Mouse (Mus musculus) ovary, postnatal 36 days (tissue): ENCODE data around the gene Gm4707.
"Not testable (repeated sequence)": the region's sequence is repeated elsewhere in the genome, so short reads cannot be mapped to it uniquely, and the experiment has no call there.

Experiments used
- DNase-seq: peaks from one replicate; pipeline ENCODE4 v3.0.0; 2022; ENCODE audit warnings: low spot score, mixed read lengths

Gene Gm4707

GRCm38 (mm10) chr17:71459818-71460217 lies at the start of gene Gm4707:
TSS of gene Gm4707 (minus strand) at chr17:71459918.
- no peak for DNase-seq

- no peak for DNase-seq
These were observed 47.1 kb upstream of the Gm4707 start for GRCm38 (mm10) chr17:71506832-71507231.

- no peak for DNase-seq
These were observed 36.1 kb upstream of the Gm4707 start for GRCm38 (mm10) chr17:71495784-71496183.

- no peak for DNase-seq
These were observed 31.6 kb upstream of the Gm4707 start for GRCm38 (mm10) chr17:71491332-71491686.

- no peak for DNase-seq
These were observed 31.1 kb upstream of the Gm4707 start for GRCm38 (mm10) chr17:71490666-71491331.

- no peak for DNase-seq
These were observed 30.2 kb upstream of the Gm4707 start for GRCm38 (mm10) chr17:71489703-71490461.

GRCm38 (mm10) chr17:71486231-71486851 lies 26.6 kb upstream of the Gm4707 start:
- no peak for DNase-seq

- DNase-seq: no peak
These were observed 26.1 kb upstream of the Gm4707 start for GRCm38 (mm10) chr17:71485791-71486230.

- DNase-seq: no peak
These were observed 25.0 kb upstream of the Gm4707 start for GRCm38 (mm10) chr17:71484711-71485110.

GRCm38 (mm10) chr17:71483418-71484060 lies 23.8 kb upstream of the Gm4707 start:
- DNase-seq: no peak

- no peak for DNase-seq
These were observed 19.7 kb upstream of the Gm4707 start for GRCm38 (mm10) chr17:71479381-71479901.

GRCm38 (mm10) chr17:71477481-71477880 lies 17.8 kb upstream of the Gm4707 start:
- no peak for DNase-seq

GRCm38 (mm10) chr17:71476346-71477020 lies 16.8 kb upstream of the Gm4707 start:
- DNase-seq: no peak

- DNase-seq: peak; percentile 67
These were observed 16.0 kb upstream of the Gm4707 start for GRCm38 (mm10) chr17:71475705-71476089.

- peak; percentile 95 for DNase-seq
These were observed 15.3 kb upstream of the Gm4707 start, which contains the start of gene Smchd1 for GRCm38 (mm10) chr17:71474762-71475704. TSS of gene Smchd1 (minus strand) at chr17:71475343.

- no peak for DNase-seq
These were observed 14.4 kb upstream of the Gm4707 start for GRCm38 (mm10) chr17:71474128-71474527.

- DNase-seq: no peak
These were observed 11.5 kb upstream of the Gm4707 start for GRCm38 (mm10) chr17:71471261-71471660.

GRCm38 (mm10) chr17:71460312-71460711 lies 594 bp upstream of the Gm4707 start:
- no peak for DNase-seq

GRCm38 (mm10) chr17:71457361-71457760 lies 2.4 kb downstream of the Gm4707 start:
- not testable (repeated sequence) for DNase-seq

GRCm38 (mm10) chr17:71445191-71445590 lies 14.5 kb downstream of the Gm4707 start:
- DNase-seq: no peak
